Mouse (Mus musculus): ENCODE data around the gene Cdk4.
A peak's percentile ranks its signal among the peaks of the same experiment; 100 is the strongest.
"Not testable (repeated sequence)": the region's sequence is repeated elsewhere in the genome, so short reads cannot be mapped to it uniquely, and the experiment has no call there.

Gene Cdk4

GRCm38 (mm10) chr10:127058161-127058560, 5.2 kb upstream of the Cdk4 start:
- peak; percentile 74 to 81 for DNase-seq (ENCODE audit: low spot score in 2 of 2)

GRCm38 (mm10) chr10:127058708-127059107, 4.6 kb upstream of the Cdk4 start:
- DNase-seq (ENCODE audit: low spot score in 2 of 2) = no peak

GRCm38 (mm10) chr10:127059174-127059967, 4.0 kb upstream of the Cdk4 start:
- no peak for DNase-seq (ENCODE audit: low spot score in 2 of 2)

DNA sequence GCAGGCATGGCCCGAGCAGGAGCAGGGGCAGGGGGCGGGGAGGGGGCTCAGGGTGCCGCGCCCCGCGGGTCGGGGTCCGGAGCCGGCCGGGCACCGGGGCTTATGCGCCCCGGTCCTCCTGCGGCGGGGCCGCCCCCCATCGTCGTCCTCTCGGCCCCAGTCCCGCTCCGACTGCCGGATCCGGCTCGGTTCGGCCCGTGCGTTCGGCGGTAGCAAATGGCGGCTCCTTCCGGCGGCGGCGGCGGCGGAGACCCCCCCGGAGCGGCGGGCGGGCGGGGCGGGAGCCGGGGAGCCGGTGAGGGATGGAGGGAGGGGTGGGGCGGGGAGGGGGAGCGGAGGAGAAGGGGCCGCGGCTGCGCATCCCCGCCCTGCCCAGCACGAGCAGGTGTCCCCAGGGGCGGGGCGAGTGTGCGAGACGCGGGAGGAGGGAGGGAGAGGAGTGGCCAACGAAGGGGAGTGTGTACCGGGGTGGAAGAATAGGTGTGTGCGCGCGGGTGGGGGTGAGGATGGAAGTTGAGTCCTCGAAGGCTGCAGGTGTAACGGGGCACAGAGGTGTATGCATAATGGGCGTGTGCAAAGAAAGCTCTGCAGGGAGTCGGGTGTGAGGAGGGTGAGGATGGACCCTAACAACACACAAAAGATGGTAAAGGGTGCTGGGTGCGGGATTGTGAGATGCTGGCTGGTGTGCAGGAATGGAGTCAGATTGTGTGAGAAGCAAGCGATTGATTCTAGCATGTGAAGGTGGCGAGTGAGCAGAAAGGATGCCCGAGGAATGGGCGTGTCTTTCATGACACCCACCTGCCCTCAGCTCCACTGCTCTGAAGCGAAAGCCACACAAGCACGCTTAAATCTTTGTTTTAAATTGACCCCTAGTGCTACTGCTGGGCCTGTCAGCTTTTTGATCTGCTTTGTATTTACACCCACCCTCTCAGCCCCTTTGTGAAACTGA, 3.1 kb upstream of the Cdk4 start, which contains the start of gene March9:
Gene March9 (minus strand): TSS at position 217 of the 949 bp plus-strand sequence.
- peak; percentile 74 to 75 for DNase-seq (ENCODE audit: low spot score in 2 of 2)

DNA sequence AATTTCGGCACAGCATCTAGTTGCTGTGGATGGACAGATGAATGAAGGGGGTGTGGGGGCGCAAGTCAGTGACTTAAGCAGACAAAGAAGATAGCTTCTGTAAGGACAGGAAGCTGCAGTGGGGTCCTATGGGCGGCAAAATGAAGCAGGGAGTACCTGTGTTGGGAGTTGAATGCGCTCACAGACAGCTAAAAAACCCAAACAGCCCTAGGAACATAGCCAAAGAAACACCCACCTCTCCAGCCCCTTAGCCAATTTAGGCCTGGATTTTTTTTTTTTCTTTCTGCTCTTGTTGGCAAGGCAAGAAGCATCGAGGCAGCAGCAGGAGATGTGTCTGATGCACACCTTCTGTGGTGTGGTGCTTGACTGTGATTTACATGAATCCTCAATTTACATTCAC, 2.2 kb upstream of the Cdk4 start:
- no peak for DNase-seq (ENCODE audit: low spot score in 2 of 2)

- DNase-seq (ENCODE audit: low spot score in 2 of 2) = no peak
These were observed 1.8 kb upstream of the Cdk4 start for GRCm38 (mm10) chr10:127061513-127061912.

DNA sequence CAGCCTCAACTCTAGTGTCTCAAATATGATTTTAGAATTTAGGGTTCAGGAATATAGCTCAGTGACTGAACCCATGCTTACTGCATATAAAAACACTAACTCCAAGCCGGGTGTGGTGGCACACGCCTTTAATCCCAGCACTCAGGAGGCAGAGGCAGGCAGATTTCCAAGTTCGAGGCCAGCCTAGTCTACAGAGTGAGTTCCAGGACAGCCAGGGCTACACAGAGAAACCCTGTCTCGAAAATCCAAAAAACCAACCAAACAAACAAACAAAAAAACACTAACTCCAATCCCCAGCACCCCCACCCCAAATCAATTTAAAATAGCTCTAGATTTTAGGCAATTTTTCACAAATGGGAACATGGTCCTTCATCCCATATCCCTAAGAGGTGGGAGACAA, 1.2 kb upstream of the Cdk4 start:
- not testable (repeated sequence) for DNase-seq (ENCODE audit: low spot score in 2 of 2)

- no peak for DNase-seq (ENCODE audit: low spot score in 2 of 2)
These were observed 831 bp upstream of the Cdk4 start for GRCm38 (mm10) chr10:127062503-127062902.

GRCm38 (mm10) chr10:127063913-127064870, 858 bp downstream of the Cdk4 start:
- DNase-seq (ENCODE audit: low spot score in 2 of 2) = no peak

DNA sequence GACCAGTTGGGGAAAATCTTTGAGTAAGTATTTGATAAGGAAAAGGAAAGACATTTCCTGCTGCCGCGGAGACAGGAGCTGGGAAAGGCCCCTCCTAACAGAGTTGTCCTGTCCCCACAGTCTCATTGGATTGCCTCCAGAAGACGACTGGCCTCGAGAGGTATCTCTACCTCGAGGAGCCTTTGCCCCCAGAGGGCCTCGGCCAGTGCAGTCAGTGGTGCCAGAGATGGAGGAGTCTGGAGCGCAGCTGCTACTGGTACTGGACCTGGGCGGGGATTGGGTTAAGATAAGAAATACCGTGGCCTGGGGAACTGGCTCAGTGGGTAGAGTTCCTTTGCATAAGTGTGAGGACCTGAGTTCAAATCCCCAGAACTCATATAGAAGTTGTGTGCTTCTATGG, 2.6 kb downstream of the Cdk4 start:
- DNase-seq (ENCODE audit: low spot score in 2 of 2) = no peak

DNA sequence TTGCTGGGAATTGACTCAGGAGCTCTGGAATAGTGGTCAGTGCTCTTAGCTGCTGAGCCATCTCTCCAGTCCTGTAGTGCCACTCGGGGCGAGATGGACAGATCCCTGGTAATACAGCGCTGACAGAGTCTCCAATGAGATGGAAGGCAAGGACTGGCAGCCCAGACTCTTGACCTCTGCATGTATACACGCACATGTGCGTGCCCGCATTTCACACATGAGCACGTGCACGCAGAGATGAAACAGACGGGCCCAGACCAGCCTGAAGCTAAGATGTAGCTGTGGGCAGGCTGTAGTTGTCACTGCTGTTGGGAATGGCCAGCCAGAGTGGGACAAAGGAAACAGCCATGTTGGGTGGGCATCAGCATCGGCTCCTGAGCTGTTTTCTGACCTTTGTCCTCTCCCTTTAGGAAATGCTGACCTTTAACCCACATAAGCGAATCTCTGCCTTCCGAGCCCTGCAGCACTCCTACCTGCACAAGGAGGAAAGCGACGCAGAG, 3.2 kb downstream of the Cdk4 start:
- no peak for DNase-seq (ENCODE audit: low spot score in 2 of 2)

DNA sequence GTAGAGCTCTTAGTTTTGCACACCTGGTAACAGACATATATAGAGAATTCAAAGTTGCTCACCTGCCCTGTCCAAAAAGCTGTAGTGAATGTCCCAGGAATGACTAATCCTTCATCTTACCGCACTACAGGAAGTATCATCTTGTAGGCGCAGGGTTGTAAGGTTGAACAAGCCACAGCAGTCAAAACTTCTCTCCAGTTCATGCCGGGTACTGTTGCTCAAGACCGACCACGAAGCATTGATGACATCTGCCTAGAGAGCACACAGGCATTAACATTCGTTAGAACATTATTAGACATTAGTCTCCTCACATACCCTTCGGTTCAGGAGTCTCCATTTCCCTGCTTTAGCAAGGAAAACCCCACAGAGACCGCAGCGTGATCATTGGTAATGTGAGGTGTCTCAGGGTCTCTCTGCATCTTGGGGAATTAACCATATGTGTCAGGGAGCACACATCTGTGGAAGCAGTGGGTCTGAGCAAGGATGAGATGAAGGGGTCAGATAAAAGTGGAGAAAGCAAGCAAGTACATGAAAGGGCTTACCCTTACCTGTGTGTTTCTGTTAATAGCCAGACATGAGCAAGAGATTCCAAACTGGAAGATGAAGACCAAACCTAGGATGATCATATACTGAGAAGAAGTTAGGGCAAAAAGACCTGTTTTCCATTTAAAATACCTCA, 5.2 kb downstream of the Cdk4 start:
- no peak for DNase-seq (ENCODE audit: low spot score in 2 of 2)

- DNase-seq (ENCODE audit: low spot score in 2 of 2) = peak in 1 of 2 experiments; percentile 56
These were observed 6.2 kb downstream of the Cdk4 start for GRCm38 (mm10) chr10:127069281-127070189.

GRCm38 (mm10) chr10:127070190-127071121, 7.1 kb downstream of the Cdk4 start, which contains the start of gene Tspan31:
Gene Tspan31, minus strand, starts transcription at chr10:127070264.
- DNase-seq (ENCODE audit: low spot score in 2 of 2) = peak; percentile 93 to 95

GRCm38 (mm10) chr10:127071203-127071602, 7.9 kb downstream of the Cdk4 start:
- no peak for DNase-seq (ENCODE audit: low spot score in 2 of 2)

DNA sequence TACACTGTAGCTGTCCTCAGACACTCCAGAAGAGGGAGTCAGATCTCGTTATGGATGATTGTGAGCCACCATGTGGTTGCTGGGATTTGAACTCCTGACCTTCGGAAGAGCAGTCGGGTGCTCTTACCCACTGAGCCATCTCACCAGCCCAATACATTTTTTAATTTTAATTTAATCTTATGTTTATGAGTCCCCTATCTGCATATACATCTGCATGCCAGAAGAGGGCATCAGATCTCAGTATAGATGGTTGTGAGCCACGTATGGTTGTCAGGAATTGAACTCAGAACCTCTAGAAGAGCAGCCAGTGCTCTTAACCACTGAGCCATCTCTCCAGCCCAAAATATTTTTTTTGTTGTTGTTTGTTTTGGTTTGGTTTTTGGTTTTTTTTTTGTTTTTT, 8.9 kb downstream of the Cdk4 start:
- DNase-seq (ENCODE audit: low spot score in 2 of 2) = not testable (repeated sequence)

GRCm38 (mm10) chr10:127072969-127073368, 9.6 kb downstream of the Cdk4 start:
- DNase-seq (ENCODE audit: low spot score in 2 of 2) = not testable (repeated sequence)

DNA sequence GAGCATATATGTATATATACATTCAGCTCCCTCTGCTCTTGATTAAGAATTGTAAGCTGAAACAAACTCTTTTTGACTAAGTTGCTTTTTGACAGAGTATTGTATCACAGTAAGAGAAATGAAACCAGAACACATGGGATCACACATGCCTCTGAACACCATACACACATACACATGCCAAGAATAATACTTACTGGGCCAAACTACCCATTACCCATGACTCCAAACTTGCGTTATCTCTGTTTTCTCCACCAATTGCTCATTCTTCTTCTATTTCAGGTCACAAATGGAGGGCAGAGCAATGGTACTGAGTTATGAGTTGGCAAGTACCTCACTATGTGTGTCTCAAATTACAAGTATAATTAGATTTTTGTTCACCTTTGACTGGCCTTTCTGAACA, 10.6 kb downstream of the Cdk4 start:
- DNase-seq (ENCODE audit: low spot score in 2 of 2) = no peak
